Mouse (Mus musculus) cortical plate, adult 2 months (tissue): Measurements from ENCODE around the gene Dnah2.

ENCODE experiments used
- CTCF ChIP-seq: fragments of 200-500 bp; IDR thresholded peaks from 2 replicates; pipeline ENCODE4 v1.5.1; 2011; ENCODE audit warnings: mild to moderate bottlenecking, control low read depth, low read length; ENCODE audit not compliant: insufficient read depth; ENCODE audit errors: extremely low read depth
- POLR2A ChIP-seq: fragments of 200-500 bp; IDR thresholded peaks from 2 replicates; pipeline ENCODE4 v1.6.1; 2011; ENCODE audit warnings: mild to moderate bottlenecking, low read length, control low read depth; ENCODE audit not compliant: insufficient read depth; ENCODE audit errors: extremely low read depth

DNA sequence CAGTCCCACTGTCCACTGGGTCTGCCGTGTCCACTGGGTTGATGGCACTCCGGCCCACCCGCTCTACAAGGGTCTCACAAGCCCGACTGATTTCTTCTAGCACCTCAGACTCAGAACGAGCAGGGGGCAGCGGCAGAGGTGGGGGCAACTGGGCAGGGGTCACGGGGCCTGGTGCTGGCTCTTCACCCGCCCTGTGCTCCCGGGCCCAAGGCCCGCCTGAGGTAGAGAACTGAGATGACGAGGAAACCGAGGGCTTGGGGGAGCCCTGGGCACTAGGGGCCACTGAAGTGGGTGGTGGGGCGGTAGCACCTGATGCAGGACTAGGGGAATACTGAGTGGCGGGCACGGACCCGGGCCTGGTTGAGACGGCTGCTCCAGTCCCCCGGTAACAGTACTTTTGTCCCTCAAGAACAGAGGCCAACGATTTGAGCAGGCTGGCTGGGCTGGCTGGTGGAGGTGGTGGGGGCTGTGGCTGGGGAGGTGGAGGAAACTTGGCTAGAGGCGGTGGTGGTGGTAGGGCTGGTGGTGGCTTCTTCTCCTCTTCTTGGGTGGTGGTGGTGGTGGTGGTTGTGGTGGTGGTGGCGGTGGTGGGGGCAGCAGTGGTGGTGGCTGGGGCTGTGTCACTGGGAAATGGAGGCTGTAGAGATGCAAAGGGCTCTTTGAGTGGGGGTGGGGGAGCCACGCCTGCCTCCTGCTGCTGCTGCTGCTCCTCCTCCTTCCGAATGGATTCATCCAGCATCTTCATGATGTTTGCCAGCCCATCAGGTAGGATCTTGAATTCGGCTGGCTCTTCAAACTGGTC is 144.1 kb downstream of the Dnah2 start:
- TF ChIP-seq CTCF (no peak), POLR2A (no peak)
